Mouse (Mus musculus): ENCODE measurements around the gene Irgq. TPM values are rescaled to one million over a fixed set of nuclear protein-coding genes. Genes with fewer than 3 reads are reported as not detected.

Gene Irgq
- polyA plus RNA-seq, 1 experiment from 2014 or later: 28.0 TPM

DNA sequence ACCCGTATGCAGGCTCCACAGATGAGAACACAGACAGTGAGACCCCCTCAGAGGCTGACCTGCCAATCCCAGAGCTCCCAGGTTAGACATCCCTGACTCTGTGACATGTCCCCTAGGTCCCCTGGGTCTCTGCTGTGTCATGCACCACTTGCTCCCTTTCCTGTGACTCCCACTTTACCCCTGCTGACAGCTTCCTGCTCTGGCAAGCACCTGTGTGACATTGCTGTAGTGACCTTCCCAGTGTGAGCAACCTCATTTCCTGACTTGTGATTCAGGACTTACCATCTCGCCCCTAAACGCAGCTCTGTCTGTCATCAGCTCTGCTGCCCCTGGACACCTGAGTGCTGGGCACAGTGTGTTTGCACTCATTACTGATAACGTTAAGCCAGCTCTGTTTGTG, 40.6 kb downstream of the Irgq start:
- Histone ChIP-seq H3K27me3 (ENCODE audit: control insufficient read depth, insufficient read depth, low read length) (no peaks in the 10 kb centered on the region), H3K9ac (no peak overlapping the region), H3K4me3 (replicated peaks; ENCODE audit: low read length) (no peak overlapping the region), H3K27ac (no peak overlapping the region), H3K9me3 (ENCODE audit: control insufficient read depth, low read length) (no peaks in the 10 kb centered on the region), H3K4me2 (replicated peaks) (no peak overlapping the region), H3K36me3 (replicated peaks; ENCODE audit: control insufficient read depth, insufficient read depth) (peaks cover 32% of the 10 kb centered on the region), H3K4me1 (replicated peaks; ENCODE audit: control insufficient read depth, insufficient read depth, low read length) (no peaks in the 10 kb centered on the region)
- WGBS: 88% methylated on average over 4 of the region's 4 CpGs
- DNase-seq (ENCODE audit: low spot score): no peak
- ATAC-seq (ENCODE audit: low FRiP score): no peak

DNA sequence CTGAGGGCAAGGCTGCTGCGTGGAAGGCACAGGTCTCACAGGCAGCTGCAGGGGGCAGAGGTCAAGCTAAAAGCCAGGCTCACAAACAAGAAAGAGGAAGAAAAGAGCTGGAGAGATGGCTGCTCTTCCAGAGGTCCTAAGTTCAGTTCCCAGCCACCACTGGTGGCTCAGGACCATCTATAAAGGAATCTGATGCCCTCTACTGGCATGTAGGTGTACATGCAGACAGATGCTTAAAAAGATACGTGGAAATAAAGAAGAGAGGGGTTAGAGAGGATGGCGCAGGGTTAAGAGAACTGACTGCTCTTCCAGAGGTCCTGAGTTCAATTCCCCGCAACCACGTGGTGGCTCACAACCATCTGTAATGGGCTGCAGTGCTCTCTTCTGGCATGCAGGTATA, 42.0 kb downstream of the Irgq start:
- no peak overlapping the region for H3K4me3 ChIP-seq (replicated peaks; ENCODE audit: low read length)
- H3K9ac ChIP-seq: no peak overlapping the region
- no peak for DNase-seq (ENCODE audit: low spot score)
- 47% methylated on average over 5 of the region's 5 CpGs for WGBS
- no peaks in the 10 kb centered on the region for H3K9me3 ChIP-seq (ENCODE audit: control insufficient read depth, low read length)
- H3K27ac ChIP-seq: no peak overlapping the region
- ATAC-seq (ENCODE audit: low FRiP score): no peak
- no peaks in the 10 kb centered on the region for H3K4me1 ChIP-seq (replicated peaks; ENCODE audit: control insufficient read depth, insufficient read depth, low read length)
- H3K4me2 ChIP-seq (replicated peaks): no peak overlapping the region
- H3K36me3 ChIP-seq (replicated peaks; ENCODE audit: control insufficient read depth, insufficient read depth): peaks cover 18% of the 10 kb centered on the region
- no peaks in the 10 kb centered on the region for H3K27me3 ChIP-seq (ENCODE audit: control insufficient read depth, insufficient read depth, low read length)

DNA sequence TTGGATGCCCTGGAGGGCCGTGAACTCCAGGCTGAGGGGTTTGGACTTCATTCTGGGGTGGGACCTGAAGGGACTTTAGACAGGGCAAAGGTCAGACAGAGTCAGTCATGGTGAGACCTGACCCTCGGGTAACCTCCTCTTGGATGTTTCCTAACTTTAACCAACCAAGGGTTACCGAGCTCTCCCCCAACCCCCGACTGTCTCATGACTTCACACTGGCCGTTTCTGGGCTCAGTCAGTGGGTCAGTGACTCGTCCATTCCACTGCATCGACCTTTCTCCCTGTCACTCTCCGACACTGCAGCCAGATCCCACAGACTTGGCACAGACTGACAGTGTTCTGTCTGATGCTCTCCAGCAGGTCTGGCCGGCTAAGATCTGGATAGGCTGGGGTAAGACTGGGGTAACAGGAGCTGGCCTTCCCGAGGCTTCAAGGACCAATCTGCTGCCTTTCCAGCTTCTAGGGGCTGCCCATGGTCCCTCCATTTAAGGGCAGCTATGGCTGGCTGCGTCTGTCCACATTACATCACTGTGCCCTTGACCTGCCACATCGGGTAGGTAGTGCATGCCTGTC, 43.8 kb downstream of the Irgq start:
- H3K9ac ChIP-seq: no peak overlapping the region
- peaks cover 3% of the 10 kb centered on the region; the same call in 1 of the 2 replicates for H3K36me3 ChIP-seq (replicated peaks; ENCODE audit: control insufficient read depth, insufficient read depth)
- H3K9me3 ChIP-seq (ENCODE audit: control insufficient read depth, low read length): no peaks in the 10 kb centered on the region
- no peak overlapping the region for H3K27ac ChIP-seq
- DNase-seq (ENCODE audit: low spot score) (no peak), ATAC-seq (ENCODE audit: low FRiP score) (no peak)
- H3K4me3 ChIP-seq (replicated peaks; ENCODE audit: low read length): no peak overlapping the region
- no peaks in the 10 kb centered on the region for H3K4me1 ChIP-seq (replicated peaks; ENCODE audit: control insufficient read depth, insufficient read depth, low read length)
- H3K27me3 ChIP-seq (ENCODE audit: control insufficient read depth, insufficient read depth, low read length): no peaks in the 10 kb centered on the region
- WGBS: 63% methylated on average over 12 of the region's 12 CpGs
- no peak overlapping the region for H3K4me2 ChIP-seq (replicated peaks)

DNA sequence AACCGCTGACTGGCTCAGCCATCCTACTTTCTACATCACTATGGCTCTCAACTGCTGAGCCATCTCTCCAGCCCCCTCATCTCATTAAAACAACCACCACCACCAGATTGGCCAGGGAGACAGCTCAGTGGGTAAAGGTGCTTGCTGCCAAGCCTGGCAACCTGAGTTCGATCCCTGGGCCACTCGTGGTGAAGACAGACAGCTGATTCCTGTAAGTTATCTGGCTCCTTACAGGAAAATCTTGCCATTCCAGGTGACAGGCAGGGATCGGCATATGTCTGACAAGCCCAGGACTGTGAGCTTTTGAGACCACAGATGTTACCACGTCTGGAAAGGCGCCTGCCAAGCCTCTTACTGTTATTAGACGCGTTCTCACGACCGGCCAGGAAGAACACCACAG, 47.3 kb downstream of the Irgq start:
- DNase-seq (ENCODE audit: low spot score) (no peak), ATAC-seq (ENCODE audit: low FRiP score) (no peak)
- H3K36me3 ChIP-seq (replicated peaks; ENCODE audit: control insufficient read depth, insufficient read depth): no peaks in the 10 kb centered on the region
- no peak overlapping the region for H3K4me3 ChIP-seq (replicated peaks; ENCODE audit: low read length)
- H3K27ac ChIP-seq: no peak overlapping the region
- H3K9me3 ChIP-seq (ENCODE audit: control insufficient read depth, low read length): no peaks in the 10 kb centered on the region
- no peaks in the 10 kb centered on the region for H3K4me1 ChIP-seq (replicated peaks; ENCODE audit: control insufficient read depth, insufficient read depth, low read length)
- no peaks in the 10 kb centered on the region for H3K27me3 ChIP-seq (ENCODE audit: control insufficient read depth, insufficient read depth, low read length)
- WGBS: 89% methylated on average over 10 of the region's 10 CpGs
- H3K4me2 ChIP-seq (replicated peaks): no peak overlapping the region
- H3K9ac ChIP-seq: no peak overlapping the region

DNA sequence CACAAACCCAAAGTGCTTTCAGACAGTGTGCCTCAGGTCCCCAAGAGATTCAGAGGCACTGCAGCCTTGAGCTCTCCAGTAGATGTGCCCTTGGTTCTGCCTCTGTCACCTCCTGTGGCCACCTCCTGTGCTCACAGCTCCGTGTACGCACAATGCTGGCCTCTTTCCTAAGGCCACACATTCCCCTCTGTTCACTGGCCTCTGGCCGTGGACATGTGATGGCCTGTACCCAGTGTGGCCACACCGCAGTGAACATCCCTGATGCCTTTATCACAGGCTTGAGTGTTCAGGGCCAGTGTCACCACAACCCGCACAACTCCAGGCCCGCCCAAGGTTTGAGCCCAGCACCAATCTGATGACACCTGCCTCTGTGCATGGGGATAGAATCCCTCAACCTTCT, 54.4 kb downstream of the Irgq start:
- Histone ChIP-seq H3K9me3 (ENCODE audit: control insufficient read depth, low read length) (no peaks in the 10 kb centered on the region), H3K9ac (no peak overlapping the region), H3K4me1 (replicated peaks; ENCODE audit: control insufficient read depth, insufficient read depth, low read length) (0 out of 2 replicates have a peak, but pooled peaks cover 2% of the 10 kb centered on the region), H3K36me3 (replicated peaks; ENCODE audit: control insufficient read depth, insufficient read depth) (no peaks in the 10 kb centered on the region), H3K4me2 (replicated peaks) (no peak overlapping the region), H3K4me3 (replicated peaks; ENCODE audit: low read length) (no peak overlapping the region), H3K27me3 (ENCODE audit: control insufficient read depth, insufficient read depth, low read length) (peaks cover 15% of the 10 kb centered on the region), H3K27ac (no peak overlapping the region)
- 90% methylated on average over 6 of the region's 6 CpGs for WGBS
- ATAC-seq (ENCODE audit: low FRiP score): no peak
- DNase-seq (ENCODE audit: low spot score): no peak

DNA sequence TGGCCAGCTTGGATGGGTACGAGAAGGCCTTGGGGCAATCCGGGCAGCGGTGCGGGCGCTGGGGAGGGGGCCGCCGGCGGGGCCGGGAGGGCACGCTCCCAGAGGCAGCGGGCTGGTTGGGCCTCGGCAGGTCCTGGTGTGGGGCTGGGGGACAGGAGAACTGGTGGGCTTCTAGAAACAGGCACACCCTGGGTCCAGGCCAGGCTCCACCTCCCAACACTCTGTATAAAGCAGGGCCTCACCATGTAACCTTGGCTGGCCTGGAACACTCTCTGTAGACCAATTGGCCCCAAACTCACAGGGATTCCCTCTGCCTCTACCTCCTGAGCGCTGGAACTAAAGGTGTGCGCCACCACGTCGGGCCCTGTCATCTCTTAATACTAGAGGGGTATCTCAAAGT, 55.5 kb downstream of the Irgq start:
- no peaks in the 10 kb centered on the region for H3K36me3 ChIP-seq (replicated peaks; ENCODE audit: control insufficient read depth, insufficient read depth)
- no peak overlapping the region for H3K9ac ChIP-seq
- peaks cover 15% of the 10 kb centered on the region for H3K27me3 ChIP-seq (ENCODE audit: control insufficient read depth, insufficient read depth, low read length)
- H3K4me1 ChIP-seq (replicated peaks; ENCODE audit: control insufficient read depth, insufficient read depth, low read length): 0 out of 2 replicates have a peak, but pooled peaks cover 2% of the 10 kb centered on the region
- H3K27ac ChIP-seq: no peak overlapping the region
- ATAC-seq (ENCODE audit: low FRiP score) (no peak), DNase-seq (ENCODE audit: low spot score) (no peak)
- H3K9me3 ChIP-seq (ENCODE audit: control insufficient read depth, low read length): no peaks in the 10 kb centered on the region
- WGBS: 43% methylated on average over 16 of the region's 16 CpGs
- peak overlapping the region; percentile 8; the same call in 1 of the 2 replicates for H3K4me3 ChIP-seq (replicated peaks; ENCODE audit: low read length)
- H3K4me2 ChIP-seq (replicated peaks): no peak overlapping the region

DNA sequence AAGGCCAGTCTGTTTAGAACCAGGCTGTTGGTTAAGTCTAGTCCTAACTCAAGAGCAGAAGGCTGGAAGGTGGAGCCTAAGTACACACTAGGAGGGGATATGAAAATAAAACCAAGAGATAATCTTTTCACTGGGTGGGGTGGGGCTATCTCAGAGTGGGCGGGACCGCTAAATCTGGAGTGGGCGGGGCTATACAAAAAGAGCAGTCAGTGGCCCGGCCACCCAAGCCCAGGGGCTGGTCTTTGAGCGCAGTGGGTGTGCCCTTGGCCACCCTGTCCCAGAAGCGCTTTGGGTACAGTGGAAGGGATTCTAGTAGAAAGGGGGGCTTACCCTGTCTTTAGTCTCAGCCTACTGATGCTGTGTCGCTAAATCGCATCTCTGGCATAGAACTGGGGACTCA, 56.3 kb downstream of the Irgq start:
- Histone ChIP-seq H3K9me3 (ENCODE audit: control insufficient read depth, low read length) (no peaks in the 10 kb centered on the region), H3K4me1 (replicated peaks; ENCODE audit: control insufficient read depth, insufficient read depth, low read length) (0 out of 2 replicates have a peak, but pooled peaks cover 2% of the 10 kb centered on the region), H3K4me2 (replicated peaks) (peak overlapping the region; percentile 67), H3K36me3 (replicated peaks; ENCODE audit: control insufficient read depth, insufficient read depth) (no peaks in the 10 kb centered on the region), H3K27me3 (ENCODE audit: control insufficient read depth, insufficient read depth, low read length) (peaks cover 15% of the 10 kb centered on the region), H3K9ac (peak overlapping the region; percentile 83), H3K27ac (peak overlapping the region; percentile 60; the same call in 1 of the 2 replicates), H3K4me3 (replicated peaks; ENCODE audit: low read length) (peak overlapping the region; percentile 58)
- peak; percentile 56 for ATAC-seq (ENCODE audit: low FRiP score)
- DNase-seq (ENCODE audit: low spot score): no peak
- 11% methylated on average over 8 of the region's 8 CpGs for WGBS

DNA sequence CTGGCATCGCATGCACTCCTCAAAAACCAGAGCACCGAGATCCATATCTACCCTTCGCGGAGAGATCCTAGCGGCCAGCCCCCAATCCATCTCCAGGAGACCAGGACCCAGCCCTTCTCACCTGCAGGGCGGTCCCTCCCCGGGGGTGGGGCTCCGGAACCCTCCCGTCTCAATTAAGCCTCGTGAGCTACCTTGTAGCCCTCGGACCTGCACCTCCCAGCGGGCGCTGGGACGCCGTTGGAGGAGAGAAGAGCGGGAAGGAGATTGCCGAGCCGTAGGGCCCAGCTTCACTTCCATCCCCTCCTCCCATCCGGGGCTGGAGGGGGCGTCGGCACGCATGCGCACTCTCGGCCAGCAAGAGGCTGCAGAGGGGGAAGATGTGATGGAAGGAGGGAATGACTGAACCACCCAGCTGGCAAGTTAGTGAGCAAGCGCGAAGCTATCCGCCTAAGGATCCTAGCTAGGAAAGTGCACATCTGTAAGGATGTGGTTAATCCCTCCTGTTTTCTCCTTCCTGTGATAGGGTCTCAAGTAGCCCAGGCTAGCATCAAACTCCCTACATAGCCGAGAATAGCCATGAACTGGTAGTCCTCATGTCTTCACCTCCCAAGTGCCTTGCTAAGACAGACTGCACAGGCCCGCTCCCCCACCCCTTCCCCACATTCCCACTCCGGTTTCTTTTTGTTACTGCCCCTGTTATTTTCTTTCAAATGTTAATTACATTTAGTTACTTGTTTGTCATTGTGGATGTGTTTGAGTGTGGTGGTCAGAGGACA, 57.0 kb downstream of the Irgq start, which contains the start of the genes Ethe1 and Zfp575:
Gene Ethe1, plus strand, starts transcription at position 214 of the 776 bp plus-strand sequence.
Gene Zfp575, minus strand, starts transcription at position 312 of the 776 bp plus-strand sequence.
- H3K36me3 ChIP-seq (replicated peaks; ENCODE audit: control insufficient read depth, insufficient read depth): no peaks in the 10 kb centered on the region
- peak within 1 kb of the TSS; percentile 83 for H3K9ac ChIP-seq
- H3K4me1 ChIP-seq (replicated peaks; ENCODE audit: control insufficient read depth, insufficient read depth, low read length): 0 out of 2 replicates have a peak, but pooled peaks cover 2% of the 10 kb centered on the region
- DNase-seq (ENCODE audit: low spot score) (peak; percentile 87), ATAC-seq (ENCODE audit: low FRiP score) (peak; percentile 83)
- peaks cover 15% of the 10 kb centered on the region for H3K27me3 ChIP-seq (ENCODE audit: control insufficient read depth, insufficient read depth, low read length)
- no peaks in the 10 kb centered on the region for H3K9me3 ChIP-seq (ENCODE audit: control insufficient read depth, low read length)
- H3K27ac ChIP-seq: peak within 1 kb of the TSS; percentile 60
- peak within 1 kb of the TSS; percentile 67 for H3K4me2 ChIP-seq (replicated peaks)
- H3K4me3 ChIP-seq (replicated peaks; ENCODE audit: low read length): peak within 1 kb of the TSS; percentile 58
- 5% methylated on average over 30 of the region's 30 CpGs for WGBS

Data from hindbrain, embryonic 14.5 days (tissue).